Mouse (Mus musculus): ENCODE results near the gene Nectin1. TPM values are rescaled to one million over a fixed set of nuclear protein-coding genes. Genes with fewer than 3 reads are reported as not detected.

Nectin1 gene
- polyA plus RNA-seq, 1 experiment from 2014 or later: 13.2 TPM

DNA sequence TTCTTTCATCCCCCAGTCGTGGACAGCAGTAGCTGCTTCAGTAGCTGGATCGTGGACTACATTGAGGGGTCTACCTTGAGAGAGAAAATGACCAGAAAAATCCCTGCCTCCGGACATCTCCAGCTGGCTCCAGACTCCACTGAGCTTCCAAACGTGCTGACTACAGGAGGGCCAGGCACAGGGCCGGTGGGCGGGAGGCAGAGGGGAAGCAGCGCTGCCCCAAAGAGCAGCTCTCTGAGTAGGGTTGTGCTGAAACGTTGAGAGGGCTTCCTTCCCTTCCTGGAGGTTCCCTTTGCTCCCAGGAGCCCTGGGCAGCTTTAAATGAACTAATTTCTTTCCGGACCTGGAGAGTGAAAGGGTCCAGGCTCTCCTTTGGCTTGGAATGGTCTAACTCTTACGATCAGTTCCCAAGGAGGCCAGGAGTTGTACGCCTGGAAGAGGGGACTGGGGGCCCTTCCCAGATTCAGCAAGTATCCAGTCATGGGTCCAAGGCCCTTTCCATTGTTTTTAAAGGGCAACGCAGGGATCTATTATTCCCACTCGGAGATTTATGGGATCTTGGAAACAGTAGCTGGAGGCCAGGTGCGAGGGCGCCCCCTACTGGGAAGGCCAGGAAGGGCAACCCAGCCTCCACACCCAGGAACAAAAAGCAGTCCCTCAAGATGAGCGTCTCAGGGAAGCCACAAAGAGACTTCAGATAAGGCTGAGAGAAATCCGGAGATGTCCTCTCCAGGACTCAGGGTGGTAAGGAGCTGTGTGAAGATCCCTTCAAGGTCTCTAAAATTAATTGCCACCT is 102.1 kb downstream of the Nectin1 start:
- no peaks in the 10 kb centered on the region for H3K9me3 ChIP-seq (replicated peaks; ENCODE audit: control insufficient read depth, low read length, poor library complexity, severe bottlenecking)
- H3K27me3 ChIP-seq (ENCODE audit: control insufficient read depth, insufficient read depth, low read depth, low read length): no peaks in the 10 kb centered on the region; the same call in 1 of the 2 replicates
- H3K4me1 ChIP-seq (ENCODE audit: control insufficient read depth, insufficient read depth, low read length): peaks cover 9% of the 10 kb centered on the region
- no peak for ATAC-seq
- no peaks in the 10 kb centered on the region for H3K36me3 ChIP-seq (ENCODE audit: control insufficient read depth, insufficient read depth, low read length)
- no peak overlapping the region for H3K27ac ChIP-seq (ENCODE audit: low read length)
- H3K9ac ChIP-seq (ENCODE audit: low read depth, low read length): no peak overlapping the region
- H3K4me3 ChIP-seq (ENCODE audit: low read depth, low read length): no peak overlapping the region
- no peak overlapping the region for H3K4me2 ChIP-seq (ENCODE audit: low read length)
- WGBS: 7% methylated on average over 17 of the region's 17 CpGs

DNA sequence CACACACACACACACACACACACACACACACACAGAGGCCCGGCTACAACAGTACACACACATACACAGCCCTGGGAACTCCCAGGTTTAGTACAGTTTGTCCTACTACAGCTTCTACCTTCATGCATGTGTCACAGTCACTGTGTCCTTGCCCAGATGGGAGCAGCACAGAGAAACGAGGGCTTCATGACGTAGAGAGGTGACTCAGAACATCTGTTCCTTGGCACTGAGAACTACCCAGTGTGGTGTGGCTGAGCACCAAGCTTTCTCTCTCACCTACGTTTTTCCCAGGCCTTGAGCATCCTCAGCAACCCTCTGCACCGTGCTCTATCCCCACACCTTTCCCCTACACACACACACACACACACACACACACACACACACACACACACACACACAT is 104.1 kb downstream of the Nectin1 start:
- no peaks in the 10 kb centered on the region for H3K36me3 ChIP-seq (ENCODE audit: control insufficient read depth, insufficient read depth, low read length)
- 67% methylated on average over 5 of the region's 5 CpGs for WGBS
- H3K9me3 ChIP-seq (replicated peaks; ENCODE audit: control insufficient read depth, low read length, poor library complexity, severe bottlenecking): no peaks in the 10 kb centered on the region
- no peak overlapping the region for H3K9ac ChIP-seq (ENCODE audit: low read depth, low read length)
- H3K4me2 ChIP-seq (ENCODE audit: low read length): no peak overlapping the region
- H3K27me3 ChIP-seq (ENCODE audit: control insufficient read depth, insufficient read depth, low read depth, low read length): no peaks in the 10 kb centered on the region; the same call in 1 of the 2 replicates
- H3K27ac ChIP-seq (ENCODE audit: low read length): no peak overlapping the region
- H3K4me3 ChIP-seq (ENCODE audit: low read depth, low read length): no peak overlapping the region
- ATAC-seq: no peak
- H3K4me1 ChIP-seq (ENCODE audit: control insufficient read depth, insufficient read depth, low read length): peaks cover 6% of the 10 kb centered on the region

DNA sequence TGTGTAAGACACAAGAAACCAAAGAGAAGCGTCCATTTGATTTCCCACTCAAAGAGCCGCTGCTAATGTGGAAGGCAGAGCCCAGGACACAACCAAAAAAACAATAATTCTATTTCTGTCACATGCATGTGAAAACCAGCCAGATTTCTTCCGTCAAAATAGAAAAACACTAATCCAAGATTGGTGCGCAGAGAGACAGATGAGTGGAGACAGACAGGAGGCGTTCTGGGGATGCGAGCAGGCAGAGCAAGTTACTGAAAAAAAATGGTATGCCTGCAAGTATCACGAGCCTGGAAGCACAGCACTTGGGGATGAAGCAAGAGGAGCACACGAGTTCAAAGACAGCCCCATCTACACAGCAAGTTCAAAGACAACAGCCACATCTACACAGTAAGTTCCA is 106.5 kb downstream of the Nectin1 start:
- ATAC-seq: no peak
- Histone ChIP-seq H3K27ac (ENCODE audit: low read length) (no peak overlapping the region), H3K36me3 (ENCODE audit: control insufficient read depth, insufficient read depth, low read length) (no peaks in the 10 kb centered on the region), H3K9ac (ENCODE audit: low read depth, low read length) (no peak overlapping the region), H3K9me3 (replicated peaks; ENCODE audit: control insufficient read depth, low read length, poor library complexity, severe bottlenecking) (no peaks in the 10 kb centered on the region), H3K27me3 (ENCODE audit: control insufficient read depth, insufficient read depth, low read depth, low read length) (no peaks in the 10 kb centered on the region), H3K4me3 (ENCODE audit: low read depth, low read length) (no peak overlapping the region), H3K4me1 (ENCODE audit: control insufficient read depth, insufficient read depth, low read length) (no peaks in the 10 kb centered on the region), H3K4me2 (ENCODE audit: low read length) (no peak overlapping the region)
- 69% methylated on average over 8 of the region's 8 CpGs for WGBS

DNA sequence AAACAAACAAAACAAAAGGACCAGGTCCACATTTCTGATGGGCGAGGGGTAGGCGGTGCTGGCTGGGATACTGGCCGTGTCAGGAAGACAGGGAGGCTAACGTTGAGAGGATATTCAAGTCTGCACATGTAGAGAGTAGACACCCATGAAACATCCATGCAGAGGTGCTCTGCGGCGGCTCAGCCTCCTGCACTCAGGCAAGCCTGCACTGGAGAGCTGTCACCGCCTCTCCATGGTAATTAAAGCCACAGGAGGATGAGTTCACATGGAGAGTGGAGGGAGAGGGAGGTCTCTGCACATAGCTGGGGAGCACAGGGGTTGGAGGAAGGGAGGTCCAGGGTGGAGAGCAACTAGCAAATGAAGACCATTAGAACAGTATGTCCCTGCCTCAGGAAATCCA is 107.4 kb downstream of the Nectin1 start:
- Histone ChIP-seq H3K4me2 (ENCODE audit: low read length) (no peak overlapping the region), H3K36me3 (ENCODE audit: control insufficient read depth, insufficient read depth, low read length) (no peaks in the 10 kb centered on the region), H3K4me3 (ENCODE audit: low read depth, low read length) (no peak overlapping the region), H3K4me1 (ENCODE audit: control insufficient read depth, insufficient read depth, low read length) (no peaks in the 10 kb centered on the region), H3K27me3 (ENCODE audit: control insufficient read depth, insufficient read depth, low read depth, low read length) (no peaks in the 10 kb centered on the region), H3K9ac (ENCODE audit: low read depth, low read length) (no peak overlapping the region), H3K9me3 (replicated peaks; ENCODE audit: control insufficient read depth, low read length, poor library complexity, severe bottlenecking) (no peaks in the 10 kb centered on the region), H3K27ac (ENCODE audit: low read length) (no peak overlapping the region)
- no peak for ATAC-seq
- 62% methylated on average over 7 of the region's 7 CpGs for WGBS

DNA sequence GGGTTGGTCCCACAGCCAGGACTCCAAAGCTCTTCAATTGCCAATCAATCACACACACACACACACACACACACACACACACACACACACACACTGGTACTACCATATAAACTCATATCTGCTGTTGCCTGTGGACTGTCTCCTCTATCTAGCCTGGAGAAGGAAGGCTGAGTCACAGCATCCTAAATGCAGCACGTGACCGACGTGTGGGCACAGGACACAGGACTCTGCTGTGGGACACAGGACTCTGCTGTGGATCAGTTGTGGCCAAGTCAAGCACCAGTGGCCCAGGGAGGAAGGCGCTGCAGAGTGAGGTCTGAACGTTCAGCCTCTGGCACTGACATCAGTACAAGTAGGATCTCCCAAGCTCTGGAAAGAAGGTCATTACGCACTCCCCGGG is 112.1 kb downstream of the Nectin1 start:
- no peaks in the 10 kb centered on the region for H3K9me3 ChIP-seq (replicated peaks; ENCODE audit: control insufficient read depth, low read length, poor library complexity, severe bottlenecking)
- no peak overlapping the region for H3K27ac ChIP-seq (ENCODE audit: low read length)
- ATAC-seq: no peak
- 86% methylated on average over 7 of the region's 7 CpGs for WGBS
- H3K27me3 ChIP-seq (ENCODE audit: control insufficient read depth, insufficient read depth, low read depth, low read length): no peaks in the 10 kb centered on the region
- H3K36me3 ChIP-seq (ENCODE audit: control insufficient read depth, insufficient read depth, low read length): no peaks in the 10 kb centered on the region
- no peaks in the 10 kb centered on the region for H3K4me1 ChIP-seq (ENCODE audit: control insufficient read depth, insufficient read depth, low read length)
- H3K4me2 ChIP-seq (ENCODE audit: low read length): no peak overlapping the region
- no peak overlapping the region for H3K9ac ChIP-seq (ENCODE audit: low read depth, low read length)
- H3K4me3 ChIP-seq (ENCODE audit: low read depth, low read length): no peak overlapping the region
